Mouse (Mus musculus) megakaryocyte, embryonic 14.5 days (primary cell): Measurements from ENCODE around the gene Ghrhr. TPM values are rescaled to one million over a fixed set of nuclear protein-coding genes. Genes with fewer than 3 reads are reported as not detected.
A peak's percentile ranks its signal among the peaks of the same experiment; 100 is the strongest.

Source experiments
- H3K27me3 ChIP-seq: replicated peaks from 2 replicates; pipeline ENCODE3; 2012; ENCODE audit warnings: inconsistent platforms
- H3K36me3 ChIP-seq: replicated peaks from 2 replicates; pipeline ENCODE3; 2012; ENCODE audit warnings: low read length, inconsistent platforms, mixed read lengths
- H3K4me1 ChIP-seq: 2 replicates; pipeline ENCODE4 v1.6.1; 2012; ENCODE audit warnings: inconsistent platforms
- H3K4me3 ChIP-seq: replicated peaks from 2 replicates; pipeline ENCODE3; 2012; ENCODE audit warnings: moderate library complexity, mild to moderate bottlenecking, inconsistent platforms
- H3K9me3 ChIP-seq: 2 replicates; pipeline ENCODE4 v1.6.1; 2012; ENCODE audit warnings: inconsistent platforms
- FLI1 ChIP-seq: IDR thresholded peaks from 2 replicates; pipeline ENCODE4 v1.6.1; 2012; ENCODE audit warnings: low read length, inconsistent platforms, mixed read lengths
- GATA1 ChIP-seq: IDR thresholded peaks from 3 replicates; pipeline ENCODE4 v1.6.1; 2012; ENCODE audit warnings: mixed read lengths, low read length, inconsistent platforms, borderline replicate concordance
- polyA plus RNA-seq: library from polyadenylated mRNA; stranded (reverse); fragments of >175 nt; gene quantifications from 2 replicates; pipeline ENCODE4 v1.2.3, GENCODE M21; 2012; ENCODE audit warnings: low replicate concordance; ENCODE audit not compliant: insufficient read depth

Gene Ghrhr
- polyA plus RNA-seq, 1 experiment = not detected

DNA sequence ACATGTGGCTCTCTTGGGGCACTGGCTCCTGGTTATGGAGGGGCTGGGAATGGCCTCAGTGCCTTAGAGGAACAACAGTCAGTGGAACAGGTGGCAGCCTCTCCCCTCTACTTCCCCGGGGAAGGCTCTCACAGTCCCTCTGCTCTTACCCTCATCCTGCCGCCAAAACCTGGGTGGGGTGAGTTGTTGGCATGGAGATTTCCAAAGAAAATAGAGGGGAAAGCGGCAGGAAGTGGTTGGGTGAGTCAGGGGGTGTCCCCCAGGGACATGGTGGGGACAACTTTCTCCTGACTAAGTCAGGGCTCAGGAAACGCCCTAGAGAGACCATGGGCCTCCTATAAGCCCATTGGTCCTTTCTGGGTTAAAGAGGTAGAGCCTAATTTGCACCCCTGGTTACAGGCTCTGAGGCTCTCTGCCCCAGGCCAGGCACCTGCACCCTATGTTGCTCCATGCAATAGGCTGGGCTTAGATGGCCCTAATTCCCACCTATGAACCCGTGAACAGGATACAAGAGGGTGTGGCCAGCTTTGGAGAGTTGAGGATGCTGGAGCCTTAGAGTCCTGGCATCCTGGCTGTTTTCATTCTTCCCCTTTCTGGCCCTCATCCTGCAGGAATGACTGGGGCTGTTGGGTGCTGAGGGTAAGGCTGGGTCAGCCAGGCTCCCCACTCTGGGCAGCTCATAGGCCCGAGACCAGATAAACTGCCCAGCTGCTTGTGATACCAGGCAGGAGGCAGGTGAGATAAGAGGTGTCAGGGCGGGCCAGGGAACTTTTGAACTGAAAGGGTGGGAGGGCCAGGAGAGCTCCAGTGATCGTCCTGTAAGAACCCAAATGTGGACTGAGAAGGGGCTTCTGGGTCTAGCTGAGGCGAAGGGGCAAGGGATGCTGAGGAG is 36.9 kb upstream of the Ghrhr start:
- H3K4me1 ChIP-seq = peaks cover 98% of the 10 kb centered on the region
- H3K4me3 ChIP-seq = peak overlapping the region; percentile 91
- TF ChIP-seq GATA1 (no peak), FLI1 (no peak)
- H3K27me3 ChIP-seq = no peaks in the 10 kb centered on the region
- H3K9me3 ChIP-seq = no peaks in the 10 kb centered on the region
- peaks cover 40% of the 10 kb centered on the region for H3K36me3 ChIP-seq

DNA sequence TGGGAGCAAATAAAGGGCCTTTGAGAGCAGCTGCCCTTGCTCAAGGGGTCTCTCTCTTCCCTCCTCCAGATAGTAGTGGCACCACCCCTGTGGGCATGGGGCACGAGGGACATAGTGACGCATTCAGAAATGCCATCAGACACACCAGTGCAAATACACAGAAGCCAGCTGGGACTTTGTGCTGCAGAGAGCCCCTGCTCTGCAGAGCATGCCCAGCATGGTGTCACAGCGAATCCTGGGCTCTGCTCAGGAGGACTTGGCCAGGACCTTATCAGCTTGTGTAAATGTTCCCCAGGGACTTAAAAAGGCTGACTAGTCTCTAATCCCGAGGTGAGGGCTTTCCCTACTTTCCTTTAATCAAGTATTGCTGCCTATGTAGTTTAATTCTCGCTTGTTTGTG is 34.4 kb upstream of the Ghrhr start:
- Histone ChIP-seq H3K9me3 (no peaks in the 10 kb centered on the region), H3K4me1 (peaks cover 98% of the 10 kb centered on the region), H3K27me3 (no peaks in the 10 kb centered on the region), H3K4me3 (peak overlapping the region; percentile 51), H3K36me3 (peaks cover 65% of the 10 kb centered on the region)
- TF ChIP-seq FLI1 (no peak), GATA1 (no peak)

- Histone ChIP-seq H3K36me3 (peaks cover 72% of the 10 kb centered on the region), H3K27me3 (no peaks in the 10 kb centered on the region), H3K9me3 (no peaks in the 10 kb centered on the region), H3K4me1 (peaks cover 98% of the 10 kb centered on the region), H3K4me3 (peak overlapping the region; percentile 35)
- TF ChIP-seq FLI1 (no peak), GATA1 (no peak)
Measured at GRCm38 (mm10) chr6:55342328-55342727, 33.8 kb upstream of the Ghrhr start.

DNA sequence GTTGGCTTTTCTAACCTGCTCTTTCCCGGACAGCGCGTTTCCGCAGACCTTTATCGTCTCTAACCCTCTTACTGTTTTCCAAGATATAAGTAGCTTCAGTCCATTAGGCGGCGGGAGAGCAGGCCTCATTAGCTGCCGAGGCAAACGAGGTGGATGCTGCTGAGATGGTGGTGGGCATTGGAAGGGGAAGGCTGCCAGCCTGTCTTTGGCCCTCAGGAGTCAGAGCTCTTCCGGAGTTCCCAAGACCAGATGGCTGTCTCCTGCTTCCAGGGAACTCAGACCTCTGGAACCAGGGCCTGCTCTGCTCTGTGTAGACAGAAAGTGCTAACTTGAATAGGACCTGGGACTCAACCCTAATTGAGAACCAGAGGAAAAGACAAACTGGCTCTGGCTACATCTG is 32.6 kb upstream of the Ghrhr start:
- TF ChIP-seq FLI1 = no peak
- TF ChIP-seq GATA1 = no peak
- Histone ChIP-seq H3K36me3 (peaks cover 80% of the 10 kb centered on the region), H3K27me3 (no peaks in the 10 kb centered on the region), H3K4me1 (peaks cover 98% of the 10 kb centered on the region), H3K4me3 (no peak overlapping the region), H3K9me3 (no peaks in the 10 kb centered on the region)

DNA sequence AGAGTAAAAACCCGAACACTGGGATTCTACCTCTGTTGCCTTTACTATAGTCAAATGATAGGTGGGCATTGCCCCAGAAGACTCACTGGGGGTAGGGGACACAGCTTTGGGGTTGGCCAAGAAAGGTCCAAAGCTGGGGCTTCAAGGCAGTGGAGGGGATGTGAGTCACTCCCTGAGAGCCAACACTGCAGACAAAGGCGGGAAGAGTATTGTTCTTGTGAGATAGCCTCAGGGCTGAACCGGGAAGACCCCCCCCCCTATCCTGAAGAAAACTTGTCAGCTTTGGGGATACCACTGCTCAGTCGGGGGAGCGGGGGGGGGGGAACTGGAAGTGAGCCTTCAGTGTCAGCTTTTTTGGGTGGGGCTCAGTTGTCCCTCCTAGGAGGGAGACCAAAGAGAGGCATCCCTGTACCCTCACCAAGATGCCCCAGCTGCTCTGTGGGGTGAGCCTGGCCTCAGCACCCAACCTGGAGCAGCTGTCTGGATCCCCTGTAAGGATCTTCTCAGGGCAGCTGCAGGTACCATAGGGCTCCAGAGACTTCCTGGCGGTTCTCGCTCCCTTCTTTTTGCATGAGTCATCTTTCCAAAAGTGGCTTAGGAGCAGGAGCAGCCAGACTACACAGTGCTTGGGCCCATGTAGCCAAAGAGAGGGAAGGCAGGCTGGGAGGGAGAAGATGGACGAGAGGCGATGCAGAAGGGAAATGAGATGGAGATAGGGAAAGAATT is 31.6 kb upstream of the Ghrhr start:
- TF ChIP-seq FLI1 = no peak
- no peak for TF ChIP-seq GATA1
- Histone ChIP-seq H3K4me3 (no peak overlapping the region), H3K9me3 (no peaks in the 10 kb centered on the region), H3K4me1 (peaks cover 98% of the 10 kb centered on the region), H3K27me3 (no peaks in the 10 kb centered on the region), H3K36me3 (peaks cover 85% of the 10 kb centered on the region)

DNA sequence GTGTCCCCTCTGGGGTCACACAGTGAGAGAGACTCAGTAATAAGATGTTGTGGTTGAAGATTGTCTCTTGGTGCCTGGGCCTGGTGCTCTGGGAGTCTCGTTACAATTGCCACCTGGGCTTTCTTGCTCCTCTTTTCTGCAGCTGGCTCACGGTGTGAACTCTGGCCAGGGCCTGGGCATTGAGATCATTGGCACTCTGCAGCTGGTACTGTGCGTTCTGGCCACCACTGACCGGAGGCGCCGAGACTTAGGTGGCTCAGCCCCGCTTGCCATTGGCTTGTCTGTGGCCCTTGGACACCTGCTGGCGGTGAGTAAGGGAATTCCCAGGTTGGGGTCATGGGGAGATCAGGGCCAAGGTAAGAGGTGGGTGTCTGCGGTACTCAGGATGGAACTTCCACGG is 30.8 kb upstream of the Ghrhr start:
- Histone ChIP-seq H3K27me3 (no peaks in the 10 kb centered on the region), H3K4me3 (no peak overlapping the region), H3K9me3 (no peaks in the 10 kb centered on the region), H3K4me1 (peaks cover 96% of the 10 kb centered on the region), H3K36me3 (peaks cover 90% of the 10 kb centered on the region)
- no peak for TF ChIP-seq GATA1
- no peak for TF ChIP-seq FLI1

GRCm38 (mm10) chr6:55346491-55346890 is 29.6 kb upstream of the Ghrhr start:
- Histone ChIP-seq H3K9me3 (no peaks in the 10 kb centered on the region), H3K4me1 (peaks cover 84% of the 10 kb centered on the region), H3K36me3 (peaks cover 83% of the 10 kb centered on the region), H3K27me3 (no peaks in the 10 kb centered on the region), H3K4me3 (no peak overlapping the region)
- TF ChIP-seq FLI1 = no peak
- no peak for TF ChIP-seq GATA1

GRCm38 (mm10) chr6:55347711-55348571 is 28.2 kb upstream of the Ghrhr start:
- Histone ChIP-seq H3K27me3 (no peaks in the 10 kb centered on the region), H3K36me3 (peaks cover 71% of the 10 kb centered on the region), H3K4me3 (peak overlapping the region; percentile 74), H3K9me3 (no peaks in the 10 kb centered on the region), H3K4me1 (peaks cover 71% of the 10 kb centered on the region)
- no peak for TF ChIP-seq FLI1
- no peak for TF ChIP-seq GATA1

- TF ChIP-seq FLI1 (no peak), GATA1 (no peak)
- peak overlapping the region; percentile 60 for H3K4me3 ChIP-seq
- no peaks in the 10 kb centered on the region for H3K9me3 ChIP-seq
- H3K27me3 ChIP-seq = no peaks in the 10 kb centered on the region
- H3K4me1 ChIP-seq = peaks cover 70% of the 10 kb centered on the region
- H3K36me3 ChIP-seq = peaks cover 58% of the 10 kb centered on the region
Measured at GRCm38 (mm10) chr6:55349231-55349630, 26.9 kb upstream of the Ghrhr start.
